ENCODE assay signal across 8 mouse cellular contexts in the genomic region with DNA sequence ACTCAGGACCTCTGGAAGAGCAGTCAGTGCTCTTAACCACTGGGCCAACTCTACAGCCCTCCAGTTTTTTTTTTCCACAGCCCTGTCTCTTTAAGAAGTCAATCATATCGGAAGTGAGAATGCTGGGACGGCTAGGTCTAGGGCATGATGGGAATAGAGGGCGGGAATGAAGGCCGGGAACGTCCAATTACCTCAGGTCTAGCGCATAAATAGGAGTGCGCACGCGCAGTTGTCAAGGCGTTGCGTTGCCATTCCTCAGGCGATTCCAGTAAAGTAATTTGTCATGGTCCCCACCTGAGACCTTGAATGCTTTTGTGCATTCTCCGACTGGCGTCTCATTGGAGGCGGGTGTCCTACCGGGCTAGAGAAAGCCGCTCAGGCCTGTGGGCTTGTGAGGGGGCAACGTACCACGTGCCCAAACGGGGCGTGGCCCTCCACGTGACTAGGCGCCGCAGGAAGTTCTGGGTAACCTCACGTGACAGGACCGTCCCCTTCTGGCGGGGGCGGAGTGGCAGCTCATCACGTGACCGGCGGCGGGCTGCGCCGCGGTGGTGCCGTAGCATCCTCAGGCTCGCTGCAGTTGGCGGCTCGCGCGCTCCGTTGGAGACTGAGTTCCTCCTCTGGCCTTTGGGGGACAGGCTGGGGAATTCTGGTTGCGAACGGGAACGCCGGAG. TPM values are rescaled to one million over a fixed set of nuclear protein-coding genes. Genes with fewer than 3 reads are reported as not detected.
DNase-seq lines count a peak whose midpoint lies in the region; ATAC-seq lines count a peak whose summit lies in the region.

A gene (plus strand): TSS at position 509 of the 674 bp plus-strand sequence.

- H3K9ac ChIP-seq in embryonic facial prominence, embryonic 11.5 days (replicated peaks; ENCODE audit: low read length): peak within 1 kb of the TSS; percentile 65
- H3K9ac ChIP-seq in intestine, embryonic 16.5 days (ENCODE audit: low read depth, low read length): peak within 1 kb of the TSS; percentile 69

- ATAC-seq in embryonic facial prominence, embryonic 11.5 days (replicated peaks; ENCODE audit: insufficient number of reproducible peaks, low FRiP score, low TSS enrichment, low read depth): peak; percentile 94
- peak; percentile 97 for ATAC-seq in intestine, embryonic 16.5 days

- H3K4me2 ChIP-seq in embryonic facial prominence, embryonic 11.5 days (ENCODE audit: low read depth, low read length): peak within 1 kb of the TSS; percentile 51
- H3K4me2 ChIP-seq in intestine, embryonic 16.5 days (ENCODE audit: low read depth, low read length): peak within 1 kb of the TSS; percentile 79

- no peaks in the 10 kb centered on the region for H3K27me3 ChIP-seq in embryonic facial prominence, embryonic 11.5 days (ENCODE audit: control insufficient read depth, insufficient read depth, low read length)
- H3K27me3 ChIP-seq in intestine, embryonic 16.5 days (replicated peaks; ENCODE audit: control insufficient read depth, insufficient read depth, low read length): no peaks in the 10 kb centered on the region

- peak within 1 kb of the TSS; percentile 46 for H3K4me3 ChIP-seq in embryonic facial prominence, embryonic 11.5 days (ENCODE audit: low read depth, low read length)
- H3K4me3 ChIP-seq in intestine, embryonic 16.5 days (ENCODE audit: low read length): peak within 1 kb of the TSS; percentile 62

- no peaks in the 10 kb centered on the region for H3K4me1 ChIP-seq in embryonic facial prominence, embryonic 11.5 days (ENCODE audit: control insufficient read depth, insufficient read depth, low read length)
- H3K4me1 ChIP-seq in intestine, embryonic 16.5 days (ENCODE audit: control insufficient read depth, insufficient read depth, low read length): peaks cover 3% of the 10 kb centered on the region; the same call in 1 of the 2 replicates

- DNase-seq in adrenal gland, postnatal 25 days: peak; percentile 94
- DNase-seq in embryonic facial prominence, embryonic 11.5 days (ENCODE audit: low spot score): peak; percentile 98
- peak; percentile 59 for DNase-seq in gonadal fat pad, adult 2 months (ENCODE audit: low read depth)
- DNase-seq in left cerebral cortex, postnatal 25 days (ENCODE audit: low spot score in 2 of 2): peak; percentile 97 to 98
- peak; percentile 97 for DNase-seq in mesoderm, embryonic 11.5 days (ENCODE audit: low read depth, low spot score)
- DNase-seq in right cerebral cortex, postnatal 36 days (ENCODE audit: low spot score in 2 of 2): peak; percentile 95
- DNase-seq in urinary bladder, postnatal 4 days (ENCODE audit: low spot score in 2 of 2): peak; percentile 95 to 96

- H3K36me3 ChIP-seq in embryonic facial prominence, embryonic 11.5 days (replicated peaks; ENCODE audit: control insufficient read depth, insufficient read depth, low read depth, low read length): no peaks in the 10 kb centered on the region
- no peaks in the 10 kb centered on the region for H3K36me3 ChIP-seq in intestine, embryonic 16.5 days (ENCODE audit: control insufficient read depth, insufficient read depth, low read length)

- H3K27ac ChIP-seq in embryonic facial prominence, embryonic 11.5 days (replicated peaks; ENCODE audit: low read depth, low read length): peak within 1 kb of the TSS; percentile 47; the same call in 1 of the 2 replicates
- peak within 1 kb of the TSS; percentile 88 for H3K27ac ChIP-seq in intestine, embryonic 16.5 days (ENCODE audit: low read length)

- under 1% methylated on average over 45 of the region's 46 CpGs for WGBS in embryonic facial prominence, embryonic 11.5 days
- under 1% methylated on average over 46 of the region's 46 CpGs for WGBS in intestine, embryonic 16.5 days

- no peaks in the 10 kb centered on the region for H3K9me3 ChIP-seq in embryonic facial prominence, embryonic 11.5 days (replicated peaks; ENCODE audit: control insufficient read depth, low read length)
- no peaks in the 10 kb centered on the region for H3K9me3 ChIP-seq in intestine, embryonic 16.5 days (ENCODE audit: control insufficient read depth, low read length)

- intact Hi-C loops in left cerebral cortex, postnatal 25 days (cut with DNase I): loop anchor here (2.0 to 5.0 kb wide), 2 partner anchors 92 to 170 kb away; a partner anchor contains a TSS

RNA-seq across cellular contexts. Expression of the gene that starts here (rescaled TPM):
- total RNA-seq in adrenal gland, postnatal 25 days (2021): 20.3 and 21.6 TPM in 2 replicates
- 27.0 and 27.7 TPM in 2 replicates for polyA plus RNA-seq in embryonic facial prominence, embryonic 11.5 days (2014; fragmentation: Nextera tagmentation; extraction: Ambion mirVana)
- 8.9 and 9.2 TPM in 2 replicates for polyA plus RNA-seq in gonadal fat pad, adult 2 months (2012; rRNA removed)
- 14.7 and 16.4 TPM in 2 replicates for polyA plus RNA-seq in intestine, embryonic 16.5 days (2015; fragmentation: Nextera tagmentation; extraction: Ambion mirVana)
- 10 to 100 TPM; 27.1 to 38.9 TPM for total RNA-seq in left cerebral cortex, postnatal 25 days (2021)

Comparison
In these comparisons a context has a peak if more than half of its experiments do, and no peak if none do; other contexts are left out.
1. Peak in every context shown above with its lines: DNase-seq, ATAC-seq, H3K4me3 ChIP-seq and H3K27ac ChIP-seq.